Mouse (Mus musculus) cerebellum, adult 11 months (tissue): ENCODE measurements at regions not wholly inside any gene's neighbourhood (a gene's known extent, or its start where the extent isn't known, plus 50 kb on each side); places are given as distances from the start of the nearest gene placed in this dataset.
"Not testable (repeated sequence)": the region's sequence is repeated elsewhere in the genome, so short reads cannot be mapped to it uniquely, and the experiment has no call there.

Experiments used
- DNase-seq: peaks from one replicate; pipeline ENCODE4 v3.0.0; 2022

GRCm38 (mm10) chr16:8914183-8914582 lies 84.3 kb downstream of the 1810013L24Rik start:
- not testable (repeated sequence) for DNase-seq

DNA sequence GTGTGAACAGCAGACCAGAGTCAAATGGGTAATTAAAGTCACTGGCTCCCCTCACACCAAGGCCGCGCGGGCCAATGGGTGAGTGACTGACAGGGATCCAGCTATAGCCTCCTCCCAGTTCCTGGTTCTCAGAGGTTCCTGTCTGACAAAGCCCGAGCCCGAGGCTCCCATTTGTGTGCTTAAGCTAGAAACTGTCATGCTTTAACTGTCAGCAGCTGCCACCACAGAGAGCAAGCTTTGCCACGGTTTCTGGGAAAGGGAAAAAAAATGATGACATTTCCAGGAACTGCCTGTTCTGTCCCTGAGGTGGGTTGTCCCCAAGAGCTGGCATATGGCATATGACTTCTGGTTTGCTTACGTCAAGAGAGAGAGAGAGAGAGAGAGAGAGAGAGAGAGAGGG lies 86.2 kb downstream of the 1810013L24Rik start:
- DNase-seq = no peak

DNA sequence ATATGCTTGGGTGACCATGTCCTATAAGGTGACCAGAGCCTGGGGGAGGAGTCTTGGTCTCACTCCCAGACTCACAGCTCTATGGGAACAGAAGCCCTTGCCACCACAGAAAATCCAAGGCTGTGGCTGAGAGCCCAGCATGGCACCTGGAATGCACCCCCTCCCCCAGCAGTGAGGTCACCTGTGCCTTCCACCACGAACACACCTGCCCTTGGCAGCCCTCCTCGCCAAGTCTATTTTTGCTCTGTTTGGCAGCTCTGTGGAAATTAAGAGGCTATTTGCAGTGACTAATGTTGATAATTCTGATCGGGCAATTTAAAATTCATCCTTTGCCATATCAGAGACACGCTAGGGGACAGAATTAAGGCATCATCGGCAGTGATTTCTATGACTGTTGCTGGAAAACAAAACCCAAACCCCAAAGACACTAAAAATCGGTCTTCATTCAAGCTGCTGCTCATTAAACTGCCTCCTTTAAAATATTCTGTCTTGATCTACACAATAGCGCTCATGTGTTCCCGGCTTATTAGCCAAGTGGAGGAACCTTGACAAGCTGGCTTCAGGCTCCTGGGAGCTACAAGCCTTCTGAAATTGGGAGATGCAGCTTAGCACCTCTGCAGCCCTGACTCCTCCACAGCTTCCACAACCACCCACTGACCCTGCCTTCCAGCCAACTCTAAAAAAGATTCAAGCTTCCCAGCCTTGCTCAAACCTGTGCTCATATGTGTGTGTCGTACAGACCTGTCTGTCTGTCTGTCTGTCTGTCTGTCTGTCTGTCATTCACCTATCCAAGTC lies 89.0 kb downstream of the 1810013L24Rik start:
- peak; percentile 19 for DNase-seq

GRCm38 (mm10) chr16:8924732-8925131 lies 94.8 kb downstream of the 1810013L24Rik start:
- DNase-seq = no peak

DNA sequence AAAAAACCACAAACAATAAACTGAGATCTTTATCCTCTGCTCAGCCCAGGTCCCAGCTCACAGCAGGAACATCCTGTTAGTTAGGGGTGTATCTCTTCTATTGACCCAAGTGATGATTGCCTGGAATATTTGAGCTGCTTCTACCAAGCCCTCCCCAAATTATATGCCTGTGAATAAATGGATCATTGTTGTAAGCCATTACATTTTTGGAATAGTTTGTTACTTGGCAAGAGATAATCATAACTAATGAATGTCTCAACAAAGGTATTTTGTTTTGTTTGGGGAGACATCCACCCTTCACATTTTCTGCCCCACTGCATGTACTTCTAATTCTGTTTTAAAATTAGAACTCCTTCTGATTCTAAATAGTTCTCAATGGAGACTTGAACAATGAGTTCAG lies 102.1 kb downstream of the 1810013L24Rik start:
- no peak for DNase-seq

DNA sequence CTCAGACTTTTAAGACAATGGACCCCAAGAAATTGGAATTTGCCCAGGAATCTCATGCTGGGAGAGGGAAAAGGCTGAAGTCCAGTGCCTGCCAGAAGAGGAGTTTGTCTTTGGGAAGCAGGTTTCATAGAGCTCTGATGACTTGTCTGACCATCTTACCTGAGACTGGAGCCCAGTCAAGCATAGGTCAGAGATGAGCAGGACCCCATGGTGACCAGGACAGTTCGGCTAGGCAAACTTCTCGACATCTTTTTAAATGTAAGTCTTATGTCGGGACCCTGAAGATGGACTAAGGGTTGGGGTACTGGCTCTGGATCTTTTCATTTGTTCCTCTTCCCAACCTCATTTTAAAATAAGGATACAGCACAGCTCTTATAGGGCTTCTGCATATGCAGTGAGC lies 103.2 kb downstream of the 1810013L24Rik start:
- DNase-seq = no peak

- no peak for DNase-seq
Observed at GRCm38 (mm10) chr16:8936446-8936845, 106.5 kb downstream of the 1810013L24Rik start.

- peak; percentile 58 for DNase-seq
Observed at GRCm38 (mm10) chr16:8938516-8938915, 108.6 kb downstream of the 1810013L24Rik start.

- peak; percentile 41 for DNase-seq
Observed at GRCm38 (mm10) chr16:8939136-8939535, 109.2 kb downstream of the 1810013L24Rik start.

DNA sequence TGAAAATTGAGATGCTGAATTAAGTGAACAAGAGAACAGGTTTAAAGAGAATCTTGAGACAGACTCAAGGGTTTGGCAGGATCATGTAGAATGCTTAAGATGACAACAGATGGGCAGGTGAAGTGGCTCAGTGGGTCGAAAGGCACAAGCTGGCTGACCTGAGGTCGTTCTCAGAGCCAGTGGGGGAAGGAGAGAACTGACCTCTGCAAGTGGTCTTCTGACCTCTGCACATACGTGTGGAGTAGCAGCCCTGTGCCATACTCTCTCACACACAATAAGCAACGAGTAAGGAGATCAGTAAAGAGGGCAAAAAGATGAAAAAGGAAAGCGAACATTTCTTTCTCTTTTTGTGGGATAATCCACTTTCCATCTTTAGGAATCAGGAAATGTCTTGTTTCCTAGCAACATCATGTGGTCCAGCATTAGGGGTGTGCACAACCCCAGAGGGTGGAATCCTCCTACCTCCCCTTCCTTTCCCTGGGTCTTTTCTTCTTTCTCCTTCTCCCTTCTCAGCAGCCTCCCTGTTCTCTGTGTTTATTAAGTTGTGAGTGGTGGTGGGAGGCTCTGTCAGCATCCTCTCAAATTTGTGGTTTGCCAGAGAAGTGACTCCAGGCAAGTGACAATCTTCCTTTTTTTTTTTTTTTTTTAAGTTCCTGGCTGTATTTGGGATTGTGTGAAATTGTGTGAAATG lies 114.7 kb downstream of the 1810013L24Rik start:
- no peak for DNase-seq

- DNase-seq = no peak
Observed at GRCm38 (mm10) chr16:8947846-8948245, 117.9 kb downstream of the 1810013L24Rik start.

GRCm38 (mm10) chr16:8951156-8951899 lies 121.4 kb downstream of the 1810013L24Rik start:
- no peak for DNase-seq

- no peak for DNase-seq
Observed at GRCm38 (mm10) chr16:8961739-8962138, 131.8 kb downstream of the 1810013L24Rik start.

DNA sequence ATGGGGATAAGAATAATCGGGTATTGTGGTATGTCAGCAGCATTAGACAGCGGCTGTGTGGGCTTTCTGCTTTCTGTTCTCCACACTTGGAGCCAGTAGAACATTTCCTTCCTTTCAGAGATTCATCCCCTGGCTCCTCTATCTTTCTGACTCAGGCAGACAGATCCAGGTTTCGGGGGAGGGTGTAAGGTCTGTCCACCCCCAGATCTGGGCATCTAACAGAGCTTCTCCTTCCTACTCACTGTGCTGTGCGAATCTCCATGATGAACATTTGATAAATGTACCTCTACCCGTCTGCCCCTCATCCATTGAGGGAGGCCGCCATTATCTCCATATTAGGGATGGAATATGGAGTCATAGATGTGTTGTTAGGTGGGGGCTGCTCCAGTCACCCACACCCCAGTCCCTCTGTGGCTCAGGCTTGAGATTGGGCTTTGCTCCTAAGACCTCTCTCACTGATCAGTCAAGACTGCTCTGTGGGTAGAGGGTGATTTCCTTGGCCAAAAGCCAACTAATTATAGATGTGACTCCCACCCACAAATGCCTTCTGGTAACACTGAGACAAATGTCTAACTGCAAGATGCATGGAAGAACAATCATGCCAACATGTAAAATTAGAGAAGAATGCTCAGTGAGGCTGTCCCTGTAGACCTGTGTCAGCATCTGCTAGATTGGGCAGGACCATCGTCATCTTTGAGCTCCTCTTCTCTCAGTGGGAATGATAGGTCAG lies 163.8 kb downstream of the 1810013L24Rik start:
- no peak for DNase-seq

DNA sequence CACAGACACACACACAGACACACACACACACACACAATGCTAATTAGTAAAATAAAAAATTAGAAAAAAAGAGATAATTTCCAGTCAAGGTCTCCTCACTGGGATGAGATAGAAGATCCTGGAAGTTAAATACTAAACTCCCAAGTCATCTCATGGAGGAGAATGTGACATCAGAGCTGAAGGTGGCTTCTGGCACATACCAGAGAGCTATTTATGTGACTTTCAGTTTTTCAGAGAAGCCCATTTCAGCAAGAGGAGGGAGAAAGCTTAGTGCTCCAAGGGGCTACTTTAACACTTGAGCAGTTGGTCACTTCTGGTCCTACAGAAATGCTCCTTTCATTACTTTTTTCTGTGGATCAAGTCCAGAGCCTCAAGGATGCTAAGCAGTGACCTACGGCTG lies 164.6 kb downstream of the 1810013L24Rik start:
- DNase-seq = no peak

GRCm38 (mm10) chr16:8997250-8997649 lies 167.3 kb downstream of the 1810013L24Rik start:
- no peak for DNase-seq

DNA sequence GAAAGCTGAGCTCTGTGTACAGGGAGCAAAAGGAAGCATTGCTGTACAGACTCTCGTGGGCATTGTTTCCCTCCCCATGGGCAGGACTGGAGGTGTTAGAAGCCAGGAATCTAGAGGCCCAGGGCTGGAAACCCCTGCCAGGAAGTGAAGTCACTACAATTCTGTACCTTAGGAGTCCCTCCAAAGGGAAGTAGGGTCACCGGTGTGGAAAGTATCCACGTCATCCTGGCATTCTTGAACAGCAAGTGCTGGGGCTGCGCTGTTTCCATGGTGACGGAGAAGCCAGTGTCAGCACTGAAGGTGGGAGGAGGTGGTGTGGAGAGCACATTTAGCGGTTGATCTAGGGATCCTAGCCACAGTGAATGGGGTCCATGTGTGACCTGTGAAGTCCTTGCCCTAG lies 174.1 kb downstream of the 1810013L24Rik start:
- DNase-seq = no peak

DNA sequence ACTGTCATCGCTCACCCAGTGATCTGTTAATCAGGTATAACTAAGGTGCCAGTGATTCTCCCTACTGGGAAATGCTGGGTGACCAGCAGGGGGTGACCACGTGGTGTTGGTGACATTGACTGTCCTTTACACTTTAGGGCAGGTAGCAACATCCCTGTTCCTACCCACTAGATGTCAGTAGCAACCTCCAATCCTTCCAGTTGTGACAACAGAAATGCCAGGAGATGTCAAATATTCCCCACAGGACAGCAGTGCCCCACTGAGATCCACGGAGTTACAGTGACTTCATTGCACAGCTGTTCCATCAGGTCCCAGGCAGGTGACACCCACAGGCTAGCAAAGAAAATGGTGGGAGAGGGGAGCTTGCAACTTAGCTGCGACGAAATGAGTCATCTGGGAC lies 176.0 kb downstream of the 1810013L24Rik start:
- DNase-seq = no peak

GRCm38 (mm10) chr16:9009361-9010083 lies 179.6 kb downstream of the 1810013L24Rik start:
- peak; percentile 63 for DNase-seq

DNA sequence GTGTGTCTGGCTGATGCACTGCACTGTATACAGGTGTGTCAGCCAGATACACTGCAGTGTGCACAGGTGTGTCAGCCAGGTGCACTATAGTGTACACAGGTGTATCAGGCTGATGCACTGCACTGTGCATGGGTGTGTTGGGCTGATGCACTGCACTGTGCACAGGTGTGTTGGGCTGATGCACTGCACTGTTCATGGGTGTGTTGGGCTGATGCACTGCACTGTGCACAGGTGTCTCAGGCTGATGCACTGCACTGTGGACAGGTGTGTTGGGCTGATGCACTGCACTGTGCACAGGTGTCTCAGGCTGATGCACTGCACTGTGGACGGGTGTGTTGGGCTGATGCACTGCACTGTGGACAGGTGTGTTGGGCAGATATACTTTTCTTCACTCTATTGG lies 181.2 kb downstream of the 1810013L24Rik start:
- no peak for DNase-seq

DNA sequence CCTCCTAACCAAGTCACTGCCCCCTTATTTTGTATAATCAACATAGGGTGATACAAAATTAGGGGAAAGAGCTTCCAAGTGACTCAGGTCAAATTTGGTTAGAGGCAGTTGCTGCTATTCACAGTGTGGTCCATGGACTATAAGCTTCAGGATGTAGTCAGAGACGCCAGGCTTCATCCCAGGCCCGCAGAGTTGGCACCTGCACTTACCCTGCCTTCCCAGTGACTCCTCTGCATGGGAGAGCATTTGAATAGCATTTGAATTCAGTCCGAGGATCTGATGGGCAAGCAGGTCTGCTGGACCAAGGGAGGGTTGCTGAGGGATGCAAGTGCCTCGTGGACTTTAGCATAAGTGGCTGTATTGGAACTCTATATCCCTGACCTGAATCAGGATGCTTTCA lies 181.8 kb downstream of the 1810013L24Rik start:
- no peak for DNase-seq
